Mouse (Mus musculus) ES-CJ7 (cell line): ENCODE measurements at regions not wholly inside any gene's neighbourhood (a gene's known extent, or its start where the extent isn't known, plus 50 kb on each side); places are given as distances from the start of the nearest gene placed in this dataset.

ENCODE experiments used
- DNase-seq: peaks from one replicate; pipeline ENCODE4 v3.0.0; 2011; ENCODE audit warnings: low read depth, low spot score

DNA sequence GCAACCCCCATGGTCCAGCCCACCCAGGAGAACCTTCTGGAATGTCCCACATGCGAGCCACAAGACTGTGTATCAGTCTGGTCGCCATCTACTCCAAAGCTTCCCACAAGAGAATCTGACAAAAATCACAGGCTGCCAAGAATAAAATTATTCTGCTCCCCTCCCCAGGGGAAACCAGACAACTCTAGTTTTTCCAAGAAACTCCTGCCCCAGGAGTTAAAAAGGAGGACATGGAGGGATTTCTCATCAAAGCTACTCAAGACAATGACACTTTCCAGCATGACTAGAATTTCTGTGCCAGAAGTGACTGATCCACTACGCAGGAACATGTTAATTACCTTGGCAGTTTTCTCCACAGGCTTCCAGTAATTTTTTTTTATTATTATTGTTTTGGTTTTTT is 98.4 kb downstream of the Psmg1 start:
- no peak for DNase-seq

DNA sequence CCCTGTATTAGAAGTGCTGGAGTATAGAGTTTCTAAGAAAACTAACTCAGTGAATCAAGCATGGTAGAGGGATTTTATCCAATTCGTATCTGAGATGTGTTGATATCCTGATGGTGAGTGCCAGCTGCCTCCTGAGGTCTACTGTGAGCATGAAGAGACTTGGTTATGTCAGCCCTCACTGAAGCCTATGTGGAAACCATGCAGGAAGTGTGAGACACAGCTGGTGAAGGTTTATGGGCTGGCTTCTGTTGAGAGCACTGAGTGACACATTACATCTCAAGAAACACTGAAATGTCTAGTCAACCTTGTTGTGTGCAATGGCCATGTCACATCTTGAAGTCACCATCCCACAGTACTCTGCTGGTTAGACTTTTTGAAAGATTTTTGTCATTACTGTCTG is 104.6 kb downstream of the Psmg1 start:
- DNase-seq, result no peak

- DNase-seq, result no peak
Observed at GRCm38 (mm10) chr16:95873297-95873696, 117.5 kb downstream of the Psmg1 start.

DNA sequence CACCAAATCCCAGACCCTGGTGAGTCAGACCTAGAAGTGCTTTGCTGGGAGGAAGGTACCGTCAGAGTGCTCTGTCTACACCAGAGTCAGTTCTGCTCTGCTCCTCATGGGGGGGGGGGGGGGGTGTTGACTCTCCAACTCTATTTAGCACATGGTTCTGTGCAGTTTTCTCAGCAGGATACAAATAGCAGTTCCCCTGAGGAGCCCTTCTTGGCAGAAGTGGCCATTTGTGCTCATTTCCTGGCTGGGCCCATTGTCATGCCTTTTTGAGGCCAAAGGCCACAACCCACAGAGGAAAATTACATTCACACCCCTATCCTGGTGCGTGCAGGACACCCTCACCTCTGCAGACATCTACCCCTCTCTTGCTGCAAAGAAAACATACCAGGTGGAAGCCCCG is 118.3 kb downstream of the Psmg1 start:
- no peak for DNase-seq

- no peak for DNase-seq
Observed at GRCm38 (mm10) chr16:95870291-95870690, 120.5 kb downstream of the Psmg1 start.

- no peak for DNase-seq
Observed at GRCm38 (mm10) chr16:95869501-95869900, 121.3 kb downstream of the Psmg1 start.

- DNase-seq, result no peak
Observed at GRCm38 (mm10) chr16:95868896-95869295, 121.9 kb downstream of the Psmg1 start.

DNA sequence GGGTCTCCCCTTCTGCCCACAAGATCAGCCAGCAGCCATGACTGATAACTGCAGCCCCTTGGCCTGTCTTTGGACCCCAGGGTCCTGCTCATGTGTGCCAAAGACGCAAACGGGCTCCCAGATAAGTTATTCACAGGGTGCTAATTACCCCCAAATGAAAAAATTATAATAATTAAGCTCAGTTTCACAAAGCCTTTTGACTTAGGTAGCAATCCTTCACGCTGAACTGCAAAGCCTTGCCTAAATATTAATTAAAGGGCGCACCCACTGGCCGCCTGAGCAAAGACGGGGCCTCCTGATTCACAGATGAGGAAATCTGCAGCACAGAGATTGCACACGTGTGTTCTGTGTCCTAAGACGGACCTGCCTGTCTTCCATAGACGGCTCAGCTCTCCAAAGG is 123.2 kb downstream of the Psmg1 start:
- DNase-seq, result no peak

DNA sequence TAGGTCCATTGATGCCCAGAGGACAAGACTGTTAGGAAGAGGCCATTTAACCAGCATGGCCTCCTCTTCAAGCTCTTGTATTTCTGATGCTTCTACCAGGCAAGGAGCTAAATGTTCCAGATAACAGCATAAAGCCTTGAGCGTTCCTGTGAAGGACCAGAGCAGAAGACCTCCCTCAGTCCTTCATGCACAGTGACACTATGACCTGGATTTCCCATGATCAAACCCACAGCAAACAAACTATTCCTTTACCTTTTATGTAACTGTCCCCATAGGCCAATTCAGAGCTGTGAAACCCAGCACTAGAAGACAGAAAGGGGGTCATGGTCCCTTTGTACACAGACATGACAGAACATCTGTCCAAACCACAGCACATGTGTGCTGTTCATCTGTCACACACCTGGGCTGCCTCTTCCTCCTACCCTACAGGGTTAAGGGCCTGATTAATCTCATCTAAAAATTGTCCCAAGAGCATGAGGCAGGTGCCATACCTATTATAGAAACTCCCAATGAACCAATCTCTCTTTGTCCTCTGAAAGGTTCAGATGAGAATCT is 123.8 kb downstream of the Psmg1 start:
- no peak for DNase-seq

DNA sequence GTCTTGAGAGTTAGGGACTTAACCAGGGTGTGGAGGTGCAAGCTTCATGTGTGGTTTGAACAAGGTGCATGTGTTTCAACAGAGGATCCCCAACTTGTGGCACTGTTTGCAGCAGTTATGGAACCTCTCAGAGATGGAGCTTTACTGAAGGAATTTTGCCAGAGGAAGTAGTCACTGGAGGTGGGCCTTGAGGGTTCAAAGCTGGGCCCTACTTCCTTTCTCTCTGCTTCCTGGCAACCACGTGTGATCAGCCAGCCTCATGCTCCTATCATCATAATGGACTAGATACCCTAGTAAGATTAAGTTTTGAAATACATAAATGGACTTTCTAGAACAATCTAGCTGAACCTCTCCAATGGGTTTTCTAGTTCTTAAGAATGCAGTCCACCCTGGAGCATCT is 125.2 kb downstream of the Psmg1 start:
- no peak for DNase-seq

GRCm38 (mm10) chr16:95864646-95865045 is 126.1 kb downstream of the Psmg1 start:
- DNase-seq, result no peak

- DNase-seq, result no peak
Observed at GRCm38 (mm10) chr16:95864106-95864505, 126.7 kb downstream of the Psmg1 start.

- DNase-seq, result no peak
Observed at GRCm38 (mm10) chr16:95863565-95863964, 127.2 kb downstream of the Psmg1 start.

- DNase-seq, result no peak
Observed at GRCm38 (mm10) chr16:95862621-95863020, 128.1 kb downstream of the Psmg1 start.

DNA sequence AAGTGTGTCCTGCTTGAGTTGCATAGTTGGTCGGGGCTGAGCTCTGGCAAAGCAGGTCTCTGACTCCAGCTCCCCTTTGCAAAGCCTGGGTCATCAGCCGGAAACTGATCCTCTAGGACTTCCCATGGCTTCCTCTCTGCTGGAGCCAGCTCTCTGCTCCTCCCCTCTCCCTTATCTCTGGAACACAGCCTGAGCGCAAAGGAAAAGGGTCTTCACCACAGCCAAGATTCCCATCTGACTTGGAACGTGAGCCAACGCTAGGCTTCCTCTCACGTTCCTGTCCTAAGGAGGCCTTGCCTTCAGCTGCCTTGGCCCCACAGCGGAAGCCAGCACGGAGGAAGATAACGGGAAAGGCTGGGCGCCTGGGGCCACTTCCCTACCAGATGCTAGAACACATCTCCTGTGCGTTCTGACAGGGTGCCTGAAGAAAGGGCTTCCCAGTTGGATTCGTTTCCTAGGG is 129.5 kb downstream of the Psmg1 start:
- DNase-seq, result no peak

GRCm38 (mm10) chr16:95860810-95861209 is 129.9 kb downstream of the Psmg1 start:
- DNase-seq, result no peak

DNA sequence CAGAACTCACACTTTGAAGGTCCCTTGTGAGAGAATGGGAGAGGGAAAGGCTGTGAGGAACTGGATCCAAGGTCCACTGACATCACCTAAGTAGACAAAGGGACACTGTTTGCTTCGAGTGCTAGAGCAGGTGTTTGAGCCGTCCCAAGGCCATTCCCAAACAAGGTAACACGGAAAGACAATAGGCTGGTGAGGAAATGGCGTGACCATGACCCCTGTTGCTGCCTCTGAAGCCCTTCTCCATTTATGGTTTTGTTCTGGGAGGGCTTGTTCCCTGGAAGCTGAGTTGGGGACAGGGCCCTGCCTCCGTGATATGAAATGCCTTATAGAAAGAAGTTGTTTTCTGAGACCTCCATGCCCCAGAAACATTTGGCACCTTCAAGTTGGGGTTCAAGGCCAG is 130.6 kb downstream of the Psmg1 start:
- DNase-seq, result no peak

DNA sequence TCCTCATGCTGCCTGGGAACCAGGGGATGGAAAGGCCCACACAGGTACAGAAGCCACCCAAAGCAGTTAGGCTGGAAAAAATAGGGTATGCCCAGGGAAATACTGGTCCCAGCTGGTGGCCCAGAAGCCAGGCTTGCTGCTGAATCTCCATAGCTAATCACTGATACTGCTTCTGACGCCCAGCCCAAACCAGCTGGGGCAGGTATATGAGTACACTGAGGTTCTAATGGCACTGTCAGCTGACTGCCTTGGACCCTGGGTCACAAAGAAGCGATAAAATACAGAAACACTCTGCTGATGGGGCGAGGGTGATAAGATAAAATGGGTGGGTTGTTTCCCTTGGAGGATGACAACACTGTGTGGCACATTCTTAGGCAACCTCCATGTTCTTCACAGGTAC is 133.4 kb downstream of the Psmg1 start:
- no peak for DNase-seq

DNA sequence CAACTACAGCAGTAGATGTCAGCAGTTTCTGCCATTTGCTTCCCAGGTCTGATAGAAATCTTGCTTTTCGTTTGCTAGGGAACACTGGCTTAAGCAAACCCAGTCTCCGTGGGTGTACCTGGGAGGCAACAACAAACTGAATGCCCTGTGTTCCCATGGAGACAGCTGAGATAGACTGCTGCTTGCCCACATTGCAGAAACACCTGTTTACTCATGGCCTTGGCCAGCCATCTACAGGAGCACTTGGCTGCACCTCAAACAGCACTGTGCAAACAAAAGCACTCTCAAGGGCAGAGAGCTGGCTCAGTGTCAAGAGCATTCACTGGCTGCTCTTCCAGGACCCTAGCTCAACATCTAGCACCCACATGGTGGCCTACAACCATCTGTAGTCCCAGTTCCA is 135.5 kb downstream of the Psmg1 start:
- DNase-seq, result no peak

GRCm38 (mm10) chr16:95851907-95852306 is 138.9 kb downstream of the Psmg1 start:
- DNase-seq, result no peak

DNA sequence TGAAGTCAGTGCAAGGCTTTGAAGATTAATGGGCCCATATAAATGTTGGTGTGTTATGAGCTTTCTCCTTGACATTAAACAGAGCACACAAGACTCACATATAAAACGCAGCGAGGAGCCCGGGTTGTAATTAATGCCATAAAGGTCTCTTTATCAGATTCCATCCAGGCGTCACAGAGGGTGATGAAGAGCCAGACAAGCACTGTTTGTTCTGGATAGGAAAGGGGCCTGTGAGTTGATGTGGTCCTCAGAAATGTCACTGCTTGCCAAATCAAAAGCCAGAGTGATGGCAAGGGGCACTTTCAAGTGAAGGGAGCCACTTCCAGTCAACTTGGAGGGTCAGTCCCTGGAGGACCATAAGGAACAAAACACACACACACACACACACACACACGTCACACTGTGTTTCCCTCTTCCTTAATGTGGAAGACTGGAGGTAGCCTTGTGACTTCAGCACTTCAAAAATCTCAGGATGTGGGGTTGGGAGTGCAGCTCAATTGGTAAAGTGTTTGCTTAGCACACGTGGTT is 142.1 kb downstream of the Psmg1 start:
- DNase-seq, result no peak

GRCm38 (mm10) chr16:95847765-95848483 is 142.8 kb downstream of the Psmg1 start:
- DNase-seq, result no peak

DNA sequence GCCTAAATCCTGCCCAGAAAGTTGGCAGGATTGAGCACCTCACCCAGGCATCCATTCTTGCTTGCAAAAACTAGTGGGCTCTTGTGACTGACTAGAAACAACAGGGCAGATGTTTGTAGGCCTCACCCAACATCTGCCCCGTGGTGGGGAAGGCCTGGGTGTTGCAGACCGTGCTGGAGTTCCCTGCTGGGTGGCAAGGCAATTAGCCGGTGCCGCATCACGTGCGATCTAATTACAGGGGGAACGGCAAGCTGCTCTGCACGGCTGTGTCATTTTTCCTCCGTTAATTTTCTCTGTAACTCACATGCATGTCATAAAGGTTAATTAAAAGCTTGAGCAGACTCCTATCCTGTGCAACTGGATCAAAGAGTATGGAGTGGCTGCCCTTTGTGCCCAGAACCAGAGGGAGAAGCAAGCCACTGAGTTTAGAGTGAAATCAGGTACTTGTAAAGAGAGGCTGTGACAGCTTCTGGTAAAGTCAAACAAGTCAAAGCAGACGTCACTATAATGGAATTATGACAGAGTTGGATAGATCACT is 143.5 kb downstream of the Ets2 start:
- no peak for DNase-seq
